Mouse (Mus musculus) midbrain, embryonic 13.5 days (tissue): Measurements from ENCODE around the gene Tmem246. TPM values are rescaled to one million over a fixed set of nuclear protein-coding genes. Genes with fewer than 3 reads are reported as not detected.

Experiments used
- ATAC-seq: fragments of 200-750 bp; cut with Nextera tagmentation; 2 replicates; pipeline ENCODE4 v1.8.0; 2017; ENCODE audit warnings: mild to moderate bottlenecking, moderate TSS enrichment, moderate library complexity
- H3K27ac ChIP-seq: fragments of 300-500 bp; sonication (generic); 2 replicates; pipeline ENCODE4 v1.5.1; 2015; ENCODE audit warnings: inconsistent platforms, mild to moderate bottlenecking, moderate library complexity
- H3K27me3 ChIP-seq: fragments of 300-500 bp; sonication (generic); 2 replicates; pipeline ENCODE4 v1.6.1; 2015; ENCODE audit warnings: mild to moderate bottlenecking, inconsistent platforms
- H3K36me3 ChIP-seq: fragments of 300-500 bp; sonication (generic); 2 replicates; pipeline ENCODE4 v1.6.1; 2015; ENCODE audit warnings: mild to moderate bottlenecking, inconsistent platforms
- H3K4me1 ChIP-seq: fragments of 300-500 bp; sonication (generic); replicated peaks from 2 replicates; pipeline ENCODE4 v1.6.1; 2015; ENCODE audit warnings: inconsistent platforms
- H3K4me2 ChIP-seq: fragments of 300-500 bp; sonication (generic); replicated peaks from 2 replicates; pipeline ENCODE4 v1.6.1; 2015; ENCODE audit warnings: moderate library complexity, mild to moderate bottlenecking, inconsistent platforms
- H3K4me3 ChIP-seq: fragments of 300-500 bp; sonication (generic); replicated peaks from 2 replicates; pipeline ENCODE4 v1.5.1; 2015; ENCODE audit warnings: mild to moderate bottlenecking, inconsistent platforms
- H3K9ac ChIP-seq: fragments of 300-500 bp; sonication (generic); replicated peaks from 2 replicates; pipeline ENCODE4 v1.6.1; 2015; ENCODE audit warnings: mild to moderate bottlenecking, inconsistent platforms
- H3K9me3 ChIP-seq: fragments of 300-500 bp; sonication (generic); 2 replicates; pipeline ENCODE4 v1.6.1; 2016; ENCODE audit warnings: mild to moderate bottlenecking, inconsistent platforms
- WGBS: fragments of 180-500 bp; shearing (Covaris S2); methylation state at CpG from one replicate; pipeline ENCODE4 v1.1.7; 2015; 5-methylcytosine and 5-hydroxymethylcytosine counted together
- polyA plus RNA-seq: library from polyadenylated mRNA; unstranded; fragments of >200 nt; fragmentation: Nextera tagmentation; extraction: Ambion mirVana; gene quantifications from 2 replicates; pipeline ENCODE4 v1.2.1, GENCODE M21; 2015

The Tmem246 gene
- polyA plus RNA-seq, 1 experiment from 2014 or later = 48.7 TPM

GRCm38 (mm10) chr4:49535675-49536294, 61.9 kb downstream of the Tmem246 start:
- H3K27me3 ChIP-seq = no peaks in the 10 kb centered on the region
- no peak overlapping the region for H3K9ac ChIP-seq
- H3K9me3 ChIP-seq = no peaks in the 10 kb centered on the region
- no peaks in the 10 kb centered on the region for H3K4me1 ChIP-seq
- no peak for ATAC-seq
- H3K4me2 ChIP-seq = no peak overlapping the region
- WGBS = 92% methylated on average over 4 of the region's 4 CpGs
- no peak overlapping the region for H3K4me3 ChIP-seq
- H3K27ac ChIP-seq = no peak overlapping the region
- peaks cover 17% of the 10 kb centered on the region for H3K36me3 ChIP-seq

- H3K4me1 ChIP-seq = no peaks in the 10 kb centered on the region
- 0 out of 2 replicates have a peak, but pooled peaks cover 3% of the 10 kb centered on the region for H3K9me3 ChIP-seq
- no peak for ATAC-seq
- H3K27ac ChIP-seq = no peak overlapping the region
- WGBS = 90% methylated on average over 3 of the region's 3 CpGs
- no peaks in the 10 kb centered on the region for H3K27me3 ChIP-seq
- no peak overlapping the region for H3K4me3 ChIP-seq
- peaks cover 24% of the 10 kb centered on the region for H3K36me3 ChIP-seq
- no peak overlapping the region for H3K9ac ChIP-seq
- no peak overlapping the region for H3K4me2 ChIP-seq
Observed at GRCm38 (mm10) chr4:49535036-49535435, 62.6 kb downstream of the Tmem246 start.

Other genes starting within 250 kb of the Tmem246 start
- gene Acnat2, start 189.7 kb downstream of the Tmem246 start, polyA plus RNA-seq = not detected in 2 replicates
- gene Acnat1, start 124.0 kb downstream of the Tmem246 start, polyA plus RNA-seq = not detected in 2 replicates
- 0.13 TPM in 1 of 2 replicates, not detected in the other for gene Baat, start 91.3 kb downstream of the Tmem246 start, polyA plus RNA-seq
- gene Mrpl50, start 76.8 kb downstream of the Tmem246 start, polyA plus RNA-seq = 78.1 and 82.5 TPM in 2 replicates
- gene Zfp189, start 76.7 kb downstream of the Tmem246 start, polyA plus RNA-seq = 15.1 and 15.2 TPM in 2 replicates
- 0.20 and 0.54 TPM in 2 replicates for gene Aldob, start 48.3 kb downstream of the Tmem246 start, polyA plus RNA-seq
- 66.2 and 68.8 TPM in 2 replicates for gene Rnf20, start 34.1 kb upstream of the Tmem246 start, polyA plus RNA-seq
- gene Ppp3r2, start 84.1 kb upstream of the Tmem246 start, polyA plus RNA-seq = 0.11 and 0.31 TPM in 2 replicates
- 6.6 and 6.7 TPM in 2 replicates for gene Grin3a, start 247.9 kb upstream of the Tmem246 start, polyA plus RNA-seq